Mouse (Mus musculus): ENCODE results near the gene Oasl2.
A peak's percentile ranks its signal among the peaks of the same experiment; 100 is the strongest.
"Not testable (repeated sequence)": the region's sequence is repeated elsewhere in the genome, so short reads cannot be mapped to it uniquely, and the experiment has no call there.

Oasl2 gene

DNA sequence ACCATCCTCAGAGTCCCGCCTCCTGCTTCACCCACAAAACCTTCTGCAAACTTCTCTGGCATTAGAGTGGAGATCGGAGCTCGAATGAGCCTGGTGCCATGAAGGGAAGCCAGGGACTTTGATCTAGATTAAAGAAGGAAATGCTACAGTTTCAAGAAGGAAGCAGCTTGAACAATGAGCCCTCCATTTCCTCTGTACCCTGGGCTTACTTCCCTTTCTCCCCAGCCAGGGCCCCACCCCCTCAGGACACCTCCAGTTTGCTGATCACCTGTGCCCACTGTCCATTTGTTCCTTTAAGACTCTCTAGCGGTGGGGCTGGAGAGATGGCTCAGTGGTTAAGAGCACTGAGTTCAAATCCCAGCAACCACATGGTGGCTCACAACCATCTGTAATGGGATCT lies 20.0 kb downstream of the Oasl2 start:
- peak; percentile 17 for DNase-seq

DNA sequence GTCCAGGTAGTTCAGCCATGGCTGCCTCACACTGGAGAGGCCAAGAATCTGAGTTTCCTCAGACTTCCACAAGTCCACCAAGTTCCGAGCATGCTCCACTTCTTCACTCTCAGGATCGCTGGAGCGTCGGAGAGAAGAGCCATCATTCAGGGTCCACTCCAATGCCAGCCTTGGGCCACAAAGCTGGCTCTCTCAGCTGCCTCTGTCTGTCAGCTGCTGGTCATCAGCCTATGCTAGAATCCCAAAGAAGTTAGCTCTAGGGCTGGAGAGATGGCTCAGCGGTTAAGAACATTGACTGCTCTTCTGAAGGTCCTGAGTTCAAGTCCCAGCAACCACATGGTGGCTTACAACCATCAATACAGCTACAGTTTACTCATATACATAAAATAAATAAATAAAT lies 20.6 kb downstream of the Oasl2 start:
- not testable (repeated sequence) for DNase-seq

DNA sequence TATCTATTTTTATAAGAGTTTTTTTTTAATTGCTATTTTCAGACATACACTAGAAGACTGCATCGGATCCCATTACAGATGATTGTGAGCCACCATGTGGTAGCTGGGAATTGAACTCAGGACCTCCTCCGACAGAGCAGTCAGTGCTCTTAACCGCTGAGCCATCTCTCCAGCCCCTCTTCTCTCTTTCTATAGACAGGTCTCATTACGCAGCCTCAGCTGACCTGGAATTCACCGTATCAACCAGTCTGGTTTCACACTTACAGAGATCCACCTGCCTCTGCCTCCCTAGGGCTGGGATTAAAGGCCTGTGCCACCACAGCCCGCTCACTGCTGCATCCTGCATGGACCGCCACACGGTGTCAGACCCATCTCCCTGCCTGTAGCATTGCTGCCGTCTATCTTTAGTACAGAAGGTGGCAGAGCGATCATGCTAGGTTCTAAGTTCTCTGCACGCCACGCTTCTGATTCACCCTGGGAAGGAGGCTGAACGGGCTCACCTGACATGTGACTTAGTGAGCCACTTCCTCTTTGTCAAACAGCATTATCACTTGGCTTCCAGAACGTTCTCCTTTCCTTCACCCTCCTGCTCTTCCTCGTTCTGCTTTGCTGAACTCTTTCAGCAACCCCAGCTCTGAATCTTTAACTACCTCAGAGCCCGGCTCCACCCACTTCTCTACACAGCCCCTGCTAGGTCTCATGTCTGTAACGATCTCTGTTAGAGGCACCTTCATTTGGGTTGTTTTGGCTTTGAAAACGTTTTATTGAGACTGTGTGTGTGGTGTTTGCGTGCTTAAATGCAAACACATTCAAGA lies 25.0 kb downstream of the Oasl2 start:
- peak; percentile 80 for DNase-seq

DNA sequence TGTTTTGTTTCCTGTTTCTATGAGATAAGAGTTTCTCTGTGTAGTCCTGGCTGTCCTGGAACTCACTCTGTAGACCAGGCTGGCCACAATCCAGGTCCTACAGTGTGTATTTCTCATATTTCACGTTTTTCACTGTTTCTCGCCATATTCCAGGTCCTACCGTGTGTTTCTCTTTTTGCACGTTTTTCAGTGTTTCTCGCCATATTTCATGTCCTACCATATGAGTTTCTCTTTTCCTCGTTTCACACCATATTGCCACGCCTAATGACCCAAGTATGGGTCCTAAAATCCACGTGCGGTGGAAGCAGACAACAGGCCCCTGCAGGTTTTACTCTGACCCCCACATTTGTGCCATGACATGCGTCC lies 25.6 kb downstream of the Oasl2 start:
- DNase-seq, result no peak

DNA sequence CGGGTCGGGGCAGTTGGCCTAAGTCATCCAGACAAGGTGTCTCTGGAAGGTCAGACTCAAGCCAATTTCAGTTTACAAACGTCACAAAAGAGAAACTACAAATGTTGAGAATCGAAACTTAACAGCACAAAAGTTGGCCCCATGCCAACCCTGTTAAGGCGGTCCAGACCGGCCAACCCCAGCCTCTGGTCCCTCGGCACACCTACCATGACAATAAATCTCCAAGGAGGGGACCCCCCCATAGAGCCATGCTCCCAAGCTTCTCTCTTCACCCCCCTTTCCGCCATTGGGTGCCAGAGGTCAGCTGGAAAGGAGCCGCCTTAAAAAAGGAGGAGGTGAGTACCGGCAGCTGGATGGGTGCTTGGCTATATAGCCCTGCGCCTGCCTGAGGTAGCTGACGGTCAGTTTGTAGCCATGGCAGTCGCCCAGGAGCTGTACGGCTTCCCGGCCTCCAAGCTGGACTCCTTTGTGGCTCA lies 26.3 kb downstream of the Oasl2 start, which contains the start of gene Oasl1:
Oasl1 (plus strand) TSS at position 243 of the 476 bp plus-strand sequence.
- peak; percentile 28 for DNase-seq

DNA sequence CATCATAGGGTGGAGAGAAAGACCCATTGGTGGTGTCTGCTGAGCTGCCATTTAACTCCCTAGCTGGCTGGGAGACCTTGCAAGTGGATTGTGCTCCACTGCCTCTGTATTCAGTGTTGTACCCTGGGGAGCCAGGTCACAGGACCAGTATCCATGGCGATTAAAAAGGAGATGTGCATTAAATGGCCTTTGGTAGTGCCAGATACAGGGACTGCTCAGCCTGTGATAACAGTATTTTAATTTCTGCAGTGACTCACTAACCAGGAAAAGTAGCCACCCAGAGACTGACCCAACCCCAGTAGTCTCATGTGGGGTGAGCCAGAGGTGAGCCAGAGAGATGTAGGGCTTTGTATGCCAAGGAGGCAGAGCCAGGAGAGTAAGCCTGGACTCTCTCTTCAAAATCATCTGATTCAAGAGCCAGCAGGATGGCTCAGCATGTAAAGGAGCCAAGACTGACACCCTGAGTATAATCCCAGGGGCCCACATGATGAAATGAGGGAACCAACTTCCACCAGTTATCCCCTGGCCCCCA lies 29.5 kb downstream of the Oasl2 start:
- DNase-seq, result no peak

DNA sequence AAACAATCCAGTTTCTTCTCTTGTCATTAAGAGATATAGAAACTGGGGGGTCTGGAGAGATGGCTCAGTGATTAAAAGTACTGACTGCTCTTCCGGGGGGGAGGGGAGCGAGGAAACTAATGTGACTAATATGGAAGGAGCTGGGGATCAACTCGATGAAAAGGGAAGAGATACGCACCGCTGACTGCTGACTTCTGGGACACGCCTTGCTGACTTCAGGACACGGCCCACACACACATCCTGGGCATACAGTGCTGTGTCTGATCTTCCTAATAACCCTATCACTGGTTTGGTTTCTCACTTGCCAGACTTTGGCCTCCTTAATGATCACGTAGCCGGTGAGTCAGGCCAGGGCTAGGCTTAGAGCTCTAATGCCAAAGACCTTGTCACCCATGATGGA lies 30.0 kb downstream of the Oasl2 start:
- no peak for DNase-seq

DNA sequence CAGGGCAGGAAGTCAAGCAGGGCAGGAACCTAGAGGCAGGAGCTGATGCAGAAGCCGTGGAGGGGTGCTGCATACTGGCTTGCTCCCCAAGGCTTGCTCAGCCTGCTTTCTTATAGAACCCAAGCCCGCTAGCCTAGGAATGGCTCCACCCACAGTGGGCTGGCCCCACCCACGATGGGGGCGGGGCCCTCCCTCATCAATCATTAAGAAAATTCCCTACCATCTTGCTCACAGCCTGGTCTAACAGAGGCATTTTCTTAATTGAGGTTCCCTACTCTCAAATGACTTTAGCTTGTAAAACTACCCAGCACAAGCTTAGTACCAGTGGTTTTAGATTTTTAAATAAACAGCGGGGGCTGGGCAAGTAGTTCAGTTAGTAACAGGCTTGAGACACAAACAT lies 34.9 kb downstream of the Oasl2 start:
- no peak for DNase-seq

DNA sequence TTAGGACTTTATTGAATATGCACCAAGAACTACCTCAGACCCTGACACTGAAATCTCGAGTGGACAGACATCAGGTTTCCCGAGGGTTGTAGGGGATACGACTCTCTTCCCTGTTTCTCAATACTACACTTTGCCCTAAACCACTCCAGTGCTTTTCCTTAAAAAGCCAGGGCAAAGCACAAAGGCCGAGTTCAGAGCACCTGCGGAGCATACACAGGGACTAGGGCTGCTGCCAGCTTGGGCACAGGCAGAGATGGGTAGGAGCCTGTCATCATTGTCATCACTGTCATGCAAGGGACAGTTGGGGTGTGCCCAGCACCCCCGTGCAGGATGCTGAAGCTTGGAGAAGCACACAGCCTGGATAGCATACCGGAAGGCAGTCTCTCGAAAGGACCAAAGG lies 36.5 kb downstream of the Oasl2 start:
- DNase-seq, result no peak

DNA sequence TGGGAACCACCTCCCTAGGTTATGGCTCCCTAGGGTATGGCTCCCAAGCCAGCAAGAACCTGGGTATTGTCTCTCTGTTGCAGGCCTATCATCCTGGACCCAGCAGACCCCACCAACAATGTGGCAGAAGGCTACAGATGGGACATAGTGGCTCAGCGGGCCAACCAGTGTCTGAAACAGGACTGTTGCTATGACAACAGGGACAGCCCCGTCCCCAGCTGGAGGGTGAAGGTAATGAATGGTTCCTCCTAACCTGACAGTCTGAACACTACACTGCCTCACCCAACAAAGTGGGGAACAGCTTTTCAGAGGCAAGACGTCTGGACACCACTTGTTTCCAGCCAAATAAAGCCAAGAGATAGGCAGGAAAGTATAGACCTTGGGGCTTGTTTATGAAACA lies 39.1 kb downstream of the Oasl2 start:
- DNase-seq, result no peak

DNA sequence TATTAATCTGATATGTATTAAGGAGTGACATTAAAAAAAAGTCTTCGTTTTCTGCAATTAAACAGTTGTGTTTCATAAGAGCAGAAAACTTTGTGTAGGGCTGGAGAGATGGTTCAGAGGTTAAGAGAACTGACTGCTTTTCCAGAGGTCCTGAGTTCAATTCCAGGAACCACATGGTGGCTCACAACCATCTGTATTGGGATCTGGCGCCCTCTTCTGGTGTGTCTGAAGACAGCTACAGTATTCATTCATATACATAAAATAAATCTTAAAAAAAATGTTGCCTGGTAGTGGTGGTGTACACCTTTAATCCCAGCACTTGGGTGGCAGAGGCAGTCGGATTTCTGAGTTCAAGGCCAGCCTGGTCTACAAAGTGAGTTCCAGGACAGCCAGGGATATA lies 44.4 kb downstream of the Oasl2 start:
- peak; percentile 23 for DNase-seq

DNA sequence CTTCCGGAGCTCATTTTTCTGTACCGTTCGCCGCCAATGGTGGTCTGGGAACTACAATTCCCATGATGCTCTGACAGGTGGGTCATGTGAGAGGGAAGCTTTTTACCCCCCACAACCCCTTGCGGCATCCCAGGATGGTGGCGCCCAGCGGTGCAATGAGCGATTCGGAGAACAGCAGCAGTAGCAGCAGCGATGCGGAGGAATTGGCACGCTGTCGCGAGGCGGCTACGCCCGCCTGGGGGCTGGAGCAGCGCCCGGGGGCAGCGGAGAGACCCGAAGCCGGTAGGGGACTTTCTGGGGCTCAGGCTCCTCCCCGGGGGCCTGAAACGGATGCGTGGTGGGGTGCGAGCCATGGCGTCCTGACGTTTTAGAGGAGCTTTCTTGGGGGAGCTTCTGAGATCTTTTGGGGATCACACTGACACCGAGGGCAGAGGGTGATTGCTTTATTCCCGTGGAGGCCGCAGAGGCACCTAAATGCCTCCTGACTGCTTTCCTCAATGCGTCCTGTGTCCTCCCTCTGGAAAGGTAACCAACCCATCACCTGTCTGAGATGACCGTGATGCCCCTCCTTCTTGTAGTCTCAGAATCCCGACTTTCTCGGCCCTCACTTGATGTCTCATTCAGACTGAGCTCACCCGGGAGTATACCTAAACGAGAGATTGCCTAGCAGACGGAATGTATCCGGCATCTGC lies 45.5 kb downstream of the Oasl2 start, which contains the start of gene 2210016L21Rik:
2210016L21Rik (plus strand) TSS at position 85 of the 692 bp plus-strand sequence.
- peak; percentile 92 for DNase-seq

DNA sequence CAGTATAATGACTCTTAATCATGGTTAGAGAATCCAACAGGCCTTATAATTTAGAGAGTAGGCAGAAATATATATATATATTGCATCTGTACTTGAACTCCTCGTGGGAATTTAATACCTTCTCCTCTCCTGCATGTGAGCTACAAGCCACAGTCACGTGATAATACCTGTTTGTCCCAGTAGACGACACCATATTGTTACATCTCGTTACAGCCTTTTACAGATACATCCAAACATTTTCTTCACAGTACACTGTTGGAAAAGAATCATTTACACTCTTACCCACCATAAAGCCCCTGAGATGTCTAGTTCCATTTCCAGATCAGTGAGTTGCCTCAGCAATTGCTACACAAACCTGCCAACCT lies 46.0 kb downstream of the Oasl2 start:
- DNase-seq, result no peak

DNA sequence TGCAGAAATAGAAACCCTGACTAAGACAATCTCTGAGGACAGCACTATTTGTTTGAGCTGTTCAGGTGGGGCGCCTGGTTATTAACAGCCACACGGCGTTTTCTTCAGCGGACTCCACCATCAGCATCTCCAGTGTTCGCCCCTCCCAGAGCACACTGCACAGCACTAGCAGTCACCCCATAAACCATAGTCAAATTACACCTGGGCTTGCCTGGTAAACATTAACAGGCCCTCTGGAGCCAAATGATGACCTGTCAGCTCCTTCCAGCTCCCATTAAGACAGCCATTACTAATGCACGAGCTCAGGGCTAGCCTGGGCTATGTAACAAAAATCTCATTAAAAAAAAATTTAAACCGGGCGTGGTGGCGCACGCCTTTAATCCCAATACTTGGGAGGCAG lies 48.3 kb downstream of the Oasl2 start:
- DNase-seq, result no peak

DNA sequence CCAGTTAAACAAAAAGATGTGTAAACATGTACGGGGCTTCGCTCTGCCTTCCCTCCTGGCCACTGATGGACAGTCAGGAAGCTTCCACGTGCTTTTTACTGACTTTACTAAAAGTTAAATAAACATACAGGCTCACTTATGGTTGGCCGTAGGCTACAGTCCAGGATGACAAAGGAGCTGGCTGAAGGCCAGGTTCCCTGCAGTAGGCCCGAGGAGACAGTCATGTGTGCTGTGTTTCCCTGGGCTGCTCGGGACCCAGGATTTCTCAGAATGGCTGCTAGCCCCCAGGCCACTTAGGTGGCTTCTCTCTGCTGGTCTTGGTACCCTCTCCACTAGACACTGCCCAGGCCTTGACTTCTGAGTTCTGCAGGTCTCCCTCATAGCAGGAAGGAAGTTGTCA lies 52.2 kb downstream of the Oasl2 start:
- DNase-seq, result no peak

DNA sequence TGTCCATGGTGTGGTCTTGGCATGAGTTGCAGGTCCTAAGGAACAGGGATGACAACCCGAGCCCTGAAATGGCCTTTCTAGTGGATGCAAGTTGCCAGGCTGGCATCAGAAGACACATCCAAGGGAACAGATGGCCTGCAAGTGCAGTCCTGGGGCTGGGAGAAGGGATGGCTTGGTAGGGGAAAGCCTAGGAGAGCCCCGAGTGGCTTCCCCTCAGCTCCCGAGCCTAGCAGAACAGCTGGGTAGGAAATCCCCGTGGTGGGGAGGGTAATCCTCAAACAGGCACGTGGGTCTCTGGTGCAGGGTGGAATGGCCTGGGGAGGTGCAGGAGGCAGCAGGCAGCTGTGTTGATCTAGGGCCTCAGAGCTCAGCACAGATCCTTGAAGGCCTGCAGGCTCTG lies 52.6 kb downstream of the Oasl2 start:
- DNase-seq, result no peak

DNA sequence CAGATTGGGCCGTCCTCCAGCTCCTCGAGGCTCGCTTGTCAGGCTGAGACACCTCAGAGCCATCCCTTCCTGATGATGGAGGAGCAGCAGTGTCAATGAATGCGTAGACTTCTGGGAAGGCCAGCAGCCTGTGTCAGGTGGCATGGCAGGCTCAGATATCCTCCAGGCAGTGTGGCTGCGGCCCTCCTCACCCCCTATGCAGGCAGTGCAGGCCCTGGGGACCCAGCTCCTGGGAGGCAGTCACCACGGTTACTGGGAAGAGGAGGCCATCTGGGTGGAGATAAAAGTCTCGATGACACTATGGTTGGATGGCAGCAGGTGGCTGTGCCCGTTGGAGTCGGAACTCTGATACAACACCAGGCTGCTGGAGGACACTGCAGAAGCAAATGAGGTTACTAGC lies 53.1 kb downstream of the Oasl2 start:
- DNase-seq, result no peak

DNA sequence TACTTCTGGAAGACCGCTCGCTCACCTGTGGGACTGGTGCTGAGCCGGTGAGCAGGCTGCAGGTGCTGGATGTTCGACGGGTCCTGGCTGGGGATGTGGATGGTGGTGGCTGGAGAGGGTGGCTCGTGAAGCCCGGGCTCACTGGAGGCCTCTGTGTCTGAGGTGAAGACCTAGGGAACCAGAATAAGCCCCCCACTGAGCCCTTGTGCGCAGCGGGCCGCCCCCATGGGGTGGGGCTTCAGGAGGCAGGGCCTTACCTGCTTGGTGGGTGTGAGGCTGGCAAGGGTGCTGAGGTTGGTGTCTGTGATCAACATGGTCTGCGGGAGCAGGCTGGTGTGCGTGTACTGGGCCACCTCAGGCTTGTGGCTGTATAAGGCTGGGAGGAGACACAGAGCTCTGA lies 53.9 kb downstream of the Oasl2 start:
- no peak for DNase-seq

DNA sequence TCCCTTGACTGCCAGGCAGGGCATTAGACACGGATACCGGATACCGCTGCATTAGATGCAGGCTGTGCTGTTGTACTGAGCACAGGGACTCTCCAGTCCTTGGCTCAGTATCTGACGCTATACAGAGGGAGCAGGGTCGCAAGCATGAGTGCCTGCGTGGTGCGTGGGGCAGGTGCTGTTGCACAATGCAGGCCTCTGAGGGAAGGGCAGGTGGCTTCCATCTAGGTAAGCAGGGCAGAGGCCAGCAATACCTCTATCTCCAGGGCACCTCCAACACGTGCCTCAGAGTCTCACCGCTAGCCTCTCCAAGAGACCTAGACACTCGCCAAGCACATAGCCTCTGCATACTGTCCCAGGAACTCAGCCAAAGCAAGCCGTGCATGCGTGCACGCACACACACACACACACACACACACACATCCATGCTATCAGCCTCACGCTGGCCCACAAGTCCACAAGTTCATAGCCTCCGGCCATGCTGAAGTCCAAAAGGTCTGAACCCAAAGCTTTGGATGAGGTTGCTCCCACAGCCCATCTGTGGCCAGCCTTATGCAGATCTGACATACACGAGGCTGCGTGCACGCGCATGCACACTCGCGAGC lies 54.6 kb downstream of the Oasl2 start:
- no peak for DNase-seq

DNA sequence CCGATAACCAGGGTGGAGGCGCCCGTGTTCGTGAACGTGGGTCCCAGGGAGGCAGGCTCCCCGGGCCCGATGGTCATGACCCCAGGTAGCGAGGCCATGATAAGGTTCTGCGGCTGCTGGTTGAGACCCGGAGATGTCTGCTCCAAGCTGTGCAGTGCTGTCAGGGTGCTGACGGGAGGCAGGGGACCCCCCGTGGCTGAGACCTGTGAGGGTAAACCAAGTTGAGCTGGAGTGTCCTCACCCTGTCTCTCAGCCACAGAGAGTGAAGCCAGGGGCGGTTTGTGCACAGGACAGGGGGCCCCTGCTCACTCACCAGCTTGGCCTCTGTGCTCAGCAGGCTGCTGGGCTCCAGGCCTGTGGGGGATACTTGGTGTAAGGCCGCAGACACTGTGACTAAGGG lies 56.6 kb downstream of the Oasl2 start:
- no peak for DNase-seq

DNA sequence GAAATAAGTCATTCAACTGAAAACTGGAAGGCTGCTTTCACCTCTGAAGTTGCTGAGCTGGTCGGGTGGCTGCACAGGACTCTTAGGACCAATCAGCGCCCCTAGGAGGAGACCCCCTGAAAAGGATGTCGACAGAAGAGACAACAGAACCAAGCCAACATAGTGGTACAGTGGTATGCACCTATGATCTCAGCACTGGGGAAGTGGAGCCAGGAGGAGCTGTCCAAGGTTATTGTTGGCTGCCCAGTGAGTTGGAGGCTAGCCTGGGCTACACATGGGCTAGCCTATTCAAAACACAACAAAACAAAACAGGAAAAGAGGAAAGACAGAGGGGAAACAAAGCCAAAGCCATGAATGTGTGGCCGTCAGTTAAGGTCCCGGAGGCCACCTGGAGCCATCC lies 61.3 kb downstream of the Oasl2 start:
- no peak for DNase-seq
